ENCODE assay signal across 8 mouse cellular contexts in the genomic region with DNA sequence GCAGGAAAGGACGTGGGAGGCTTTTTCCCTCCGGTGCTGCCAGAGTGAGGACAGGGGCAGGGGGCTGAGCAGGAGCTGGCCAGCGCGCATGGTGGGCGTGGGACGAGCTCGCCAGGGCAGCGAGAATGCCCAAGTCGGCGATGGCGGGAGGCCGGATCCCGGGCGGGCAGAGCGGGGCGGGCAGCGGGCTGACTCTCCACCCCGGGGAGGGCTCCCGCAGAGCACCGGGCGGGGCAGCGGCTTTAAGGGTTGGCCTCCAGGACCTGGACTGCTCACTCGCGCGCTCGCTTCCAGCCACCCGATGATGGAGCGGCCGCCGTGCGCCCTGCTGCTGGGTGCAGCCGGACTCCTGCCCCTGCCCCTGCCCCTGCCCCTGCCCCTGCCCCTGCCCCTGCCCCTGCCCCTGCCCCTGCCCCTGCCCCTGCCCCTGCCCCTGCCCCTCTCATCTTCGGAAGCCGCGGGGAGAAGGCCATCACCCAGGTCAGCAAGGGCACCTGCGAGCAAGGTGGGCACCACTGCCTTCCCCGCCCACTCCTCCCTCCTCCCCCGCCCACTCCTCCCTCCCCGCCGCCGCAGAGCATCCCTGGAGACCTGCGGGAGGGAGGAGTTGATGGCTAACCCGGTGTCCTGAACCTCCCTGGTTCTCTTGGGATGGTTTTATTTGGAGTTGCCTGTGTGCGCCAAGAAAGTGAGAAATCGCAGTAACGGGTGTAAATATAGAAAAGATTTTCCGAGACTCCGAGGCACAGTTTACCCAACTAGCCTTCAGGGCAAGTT. TPM values are rescaled to one million over a fixed set of nuclear protein-coding genes. Genes with fewer than 3 reads are reported as not detected.
A peak's percentile ranks its signal among the peaks of the same experiment; 100 is the strongest.
DNase-seq lines count a peak whose midpoint lies in the region; ATAC-seq and TF ChIP-seq lines count a peak whose summit lies in the region.

No protein-coding gene starts in this region.

- no peaks in the 10 kb centered on the region for H3K79me2 ChIP-seq in CH12.LX (replicated peaks; ENCODE audit: control insufficient read depth, extremely low read depth, insufficient read depth, poor library complexity, severe bottlenecking)
- no peaks in the 10 kb centered on the region for H3K79me2 ChIP-seq in heart, adult 2 months (replicated peaks; ENCODE audit: control insufficient read depth, insufficient read depth, low read length)

- H3K4me1 ChIP-seq in CH12.LX (ENCODE audit: control insufficient read depth in 1 of 2, insufficient read depth in 2 of 2), result peaks cover 0 to 20% of the 10 kb centered on the region in 2 experiments; a peak in 2 of 4 replicates
- H3K4me1 ChIP-seq in heart, adult 2 months (ENCODE audit: control insufficient read depth, insufficient read depth, low read length), result no peaks in the 10 kb centered on the region
- no peaks in the 10 kb centered on the region for H3K4me1 ChIP-seq in neural tube, embryonic 15.5 days

- no peak for TF ChIP-seq CTCF in CH12.LX (conservative IDR thresholded peaks at IDR 0.05 in 1 of 2, IDR thresholded peaks at IDR 0.05 in 1 of 2; ENCODE audit: low read depth in 2 of 2, low read length in 2 of 2)
- no peak for TF ChIP-seq CTCF in heart, adult 2 months (IDR thresholded peaks at IDR 0.05)

- no peaks in the 10 kb centered on the region for H3K36me3 ChIP-seq in CH12.LX (replicated peaks in 1 of 2; ENCODE audit: control insufficient read depth in 1 of 2, insufficient read depth in 1 of 2, low read length in 1 of 2)
- H3K36me3 ChIP-seq in heart, adult 2 months (ENCODE audit: control insufficient read depth, insufficient read depth, low read length), result no peaks in the 10 kb centered on the region
- H3K36me3 ChIP-seq in neural tube, embryonic 15.5 days, result no peaks in the 10 kb centered on the region

- no peak for TF ChIP-seq EP300 in CH12.LX (IDR thresholded peaks at IDR 0.05; ENCODE audit: low read length)
- TF ChIP-seq EP300 in heart, adult 2 months (IDR thresholded peaks at IDR 0.05; ENCODE audit: insufficient read depth, low read depth, low read length), result no peak

- DNase-seq in CH12.LX (ENCODE audit: extremely low read depth), result no peak
- DNase-seq in c-Kit-positive CD71-positive TER-119-positive erythroid progenitor cells, embryonic 14.5 days (ENCODE audit: low spot score), result peak; percentile 51
- peak; percentile 78 to 79 for DNase-seq in heart, adult 2 months
- peak; percentile 60 for DNase-seq in kidney, adult 11 months
- DNase-seq in lung, adult 18-20 months, result peak; percentile 50 to 52
- DNase-seq in layer of hippocampus, adult 8-10 months (ENCODE audit: low spot score in 2 of 2), result no peak
- DNase-seq in thymus, postnatal 25 days, result no peak

- intact Hi-C loops in heart, adult 2 months (cut with DNase I), result no loop called here

- TF ChIP-seq RAD21 in CH12.LX (IDR thresholded peaks at IDR 0.05; ENCODE audit: low read depth, low read length), result no peak

- H3K4me2 ChIP-seq in CH12.LX (ENCODE audit: insufficient read depth, low read depth, poor library complexity, severe bottlenecking), result peak overlapping the region; percentile 31
- peak overlapping the region; percentile 76 for H3K4me2 ChIP-seq in neural tube, embryonic 15.5 days

- dilution Hi-C loops in CH12.LX (cut with MboI; ENCODE audit: extremely low pct_ligation_motif_present, extremely low pct_unique_long_range_greater_than_20kb, low sequenced_read_pairs), result no loop called here

- 5% methylated on average over 39 of the region's 48 CpGs for WGBS in heart, adult 2 months
- WGBS in neural tube, embryonic 15.5 days, result 7% methylated on average over 38 of the region's 48 CpGs

- no peak for TF ChIP-seq POLR2A in CH12.LX (IDR thresholded peaks at IDR 0.05; ENCODE audit: low read depth, low read length)
- no peak for TF ChIP-seq POLR2A in heart, adult 2 months (IDR thresholded peaks at IDR 0.05; ENCODE audit: insufficient read depth, low read depth, low read length)

- no peak for ATAC-seq in neural tube, embryonic 15.5 days (ENCODE audit: low FRiP score)

- in situ Hi-C loops in CH12.LX (cut with MboI; ENCODE audit: low pct_ligation_motif_present, low pct_unique_long_range_greater_than_20kb, low sequenced_read_pairs), result loop anchor here (25.0 kb wide), 1 partner anchor 181 kb away; no protein-coding TSS in a partner anchor

- H3K9ac ChIP-seq in CH12.LX (ENCODE audit: insufficient read depth, low read depth), result no peak overlapping the region
- H3K9ac ChIP-seq in heart, adult 2 months (ENCODE audit: low read depth, low read length), result peak overlapping the region; percentile 62
- no peak overlapping the region for H3K9ac ChIP-seq in neural tube, embryonic 15.5 days (replicated peaks)

- peak overlapping the region in 2 of 3 experiments; percentile 21 to 22 for H3K4me3 ChIP-seq in CH12.LX (replicated peaks in 1 of 3; ENCODE audit: low read depth in 2 of 3, low read length in 2 of 3, poor library complexity in 1 of 3)
- H3K4me3 ChIP-seq in heart, adult 2 months, result peak overlapping the region; percentile 37
- peak overlapping the region; percentile 37 for H3K4me3 ChIP-seq in neural tube, embryonic 15.5 days (replicated peaks)

- H3K27ac ChIP-seq in CH12.LX (ENCODE audit: insufficient read depth, low read depth), result no peak overlapping the region
- peak overlapping the region; percentile 8 for H3K27ac ChIP-seq in heart, adult 2 months
- H3K27ac ChIP-seq in neural tube, embryonic 15.5 days (replicated peaks), result no peak overlapping the region

- H3K27me3 ChIP-seq in CH12.LX (replicated peaks), result no peaks in the 10 kb centered on the region
- no peaks in the 10 kb centered on the region for H3K27me3 ChIP-seq in heart, adult 2 months (ENCODE audit: control insufficient read depth, insufficient read depth, low read length)
- peaks cover 3% of the 10 kb centered on the region; the same call in 1 of the 2 replicates for H3K27me3 ChIP-seq in neural tube, embryonic 15.5 days (replicated peaks)

- H3K9me3 ChIP-seq in CH12.LX (replicated peaks; ENCODE audit: low read length), result no peaks in the 10 kb centered on the region
- peaks cover 27% of the 10 kb centered on the region for H3K9me3 ChIP-seq in neural tube, embryonic 15.5 days (replicated peaks)

TF ChIP-seq in CH12.LX, 34 proteins besides CTCF, POLR2A, EP300 and RAD21:
- no peak for TF ChIP-seq USF1 (IDR thresholded peaks at IDR 0.05; ENCODE audit: low read depth, low read length)
- TF ChIP-seq MAX (IDR thresholded peaks at IDR 0.05; ENCODE audit: low read length), result no peak
- TF ChIP-seq BHLHE40 (IDR thresholded peaks at IDR 0.05; ENCODE audit: low read depth, low read length), result no peak
- no peak for TF ChIP-seq HCFC1 (IDR thresholded peaks at IDR 0.05; ENCODE audit: low read depth, low read length)
- TF ChIP-seq PAX5 (IDR thresholded peaks at IDR 0.05; ENCODE audit: low read length), result no peak
- no peak for TF ChIP-seq SMC3 (IDR thresholded peaks at IDR 0.05; ENCODE audit: low read depth, low read length)
- no peak for TF ChIP-seq ZC3H11A (IDR thresholded peaks at IDR 0.05; ENCODE audit: low read depth, low read length)
- no peak for TF ChIP-seq CHD2 (IDR thresholded peaks at IDR 0.05; ENCODE audit: low read length)
- TF ChIP-seq E2F4 (IDR thresholded peaks at IDR 0.05; ENCODE audit: insufficient replicate concordance, low read depth, low read length), result no peak
- TF ChIP-seq MYC (IDR thresholded peaks at IDR 0.05; ENCODE audit: low read depth, low read length), result no peak
- TF ChIP-seq NRF1 (IDR thresholded peaks at IDR 0.05; ENCODE audit: low read depth, low read length), result no peak
- no peak for TF ChIP-seq MXI1 (IDR thresholded peaks at IDR 0.05; ENCODE audit: low read depth, low read length)
- no peak for TF ChIP-seq ETS1 (conservative IDR thresholded peaks at IDR 0.05; ENCODE audit: low read depth, low read length)
TF ChIP-seq in CH12.LX: peak in this region for 0.

RNA-seq across cellular contexts. Expression of a gene that starts 45.9 kb away (rescaled TPM):
- not detected in 2 replicates for total RNA-seq in CH12.LX (2012; rRNA removed)
- total RNA-seq in CH12.LX (2014; rRNA removed), result not detected in 2 replicates
- polyA plus RNA-seq in CH12.LX (2012; ENCODE audit: insufficient read length, low read depth), result not detected in 2 replicates
- total RNA-seq in heart, adult 2 months (2021), result not detected
- polyA plus RNA-seq in heart, adult 2 months (2012; rRNA removed), result not detected in 2 replicates
- not detected in 2 replicates for polyA plus RNA-seq in neural tube, embryonic 15.5 days (2015; fragmentation: Nextera tagmentation; extraction: Ambion mirVana)
- not detected for total RNA-seq in layer of hippocampus, adult 8-10 months (2022)

Comparison
In these comparisons a context has a peak if more than half of its experiments do, and no peak if none do; other contexts are left out.
1. DNase-seq: peak in c-Kit-positive CD71-positive TER-119-positive erythroid progenitor cells, embryonic 14.5 days (single experiment), heart, adult 2 months (2 of 2), kidney, adult 11 months (single experiment) and lung, adult 18-20 months (2 of 2); none in CH12.LX (single experiment), layer of hippocampus, adult 8-10 months (0 of 2) and thymus, postnatal 25 days (single experiment).
2. Peak in every context shown above with its lines, with median percentiles within 50 percentile points of each other: H3K4me3 ChIP-seq.